Comparison of ENCODE assay signal across 8 mouse cellular contexts in genomic region chr9:120914877-120915459, GRCm38 (mm10). TPM values are rescaled to one million over a fixed set of nuclear protein-coding genes. Genes with fewer than 3 reads are reported as not detected.
A peak's percentile ranks its signal among the peaks of the same experiment; 100 is the strongest.
DNase-seq lines count a peak whose midpoint lies in the region; ATAC-seq and TF ChIP-seq lines count a peak whose summit lies in the region.

No protein-coding gene starts in this region.

- peak; percentile 60; the same call in 1 of the 2 replicates for ATAC-seq in erythroid progenitor cell, adult 5-6 weeks (replicated peaks; ENCODE audit: low FRiP score, poor library complexity, severe bottlenecking)
- no peak for ATAC-seq in kidney, postnatal 0 days (replicated peaks; ENCODE audit: low FRiP score, low read depth)
- ATAC-seq in midbrain, embryonic 13.5 days: no peak
- no peak for ATAC-seq in hindbrain, embryonic 16.5 days

- H3K4me1 ChIP-seq in kidney, postnatal 0 days (replicated peaks; ENCODE audit: insufficient read depth, low read length): peaks cover 7% of the 10 kb centered on the region; the same call in 1 of the 2 replicates
- no peaks in the 10 kb centered on the region for H3K4me1 ChIP-seq in midbrain, embryonic 13.5 days (replicated peaks)
- no peaks in the 10 kb centered on the region for H3K4me1 ChIP-seq in hindbrain, embryonic 16.5 days (ENCODE audit: control insufficient read depth, insufficient read depth, low read depth, low read length)

- no peak overlapping the region for H3K4me3 ChIP-seq in kidney, postnatal 0 days (replicated peaks; ENCODE audit: low read depth, low read length)
- H3K4me3 ChIP-seq in midbrain, embryonic 13.5 days (replicated peaks): no peak overlapping the region
- no peak overlapping the region for H3K4me3 ChIP-seq in hindbrain, embryonic 16.5 days (ENCODE audit: low read length)

- no peaks in the 10 kb centered on the region for H3K27me3 ChIP-seq in kidney, postnatal 0 days (ENCODE audit: insufficient read depth, low read length)
- no peaks in the 10 kb centered on the region for H3K27me3 ChIP-seq in midbrain, embryonic 13.5 days
- H3K27me3 ChIP-seq in hindbrain, embryonic 16.5 days (replicated peaks; ENCODE audit: control insufficient read depth, insufficient read depth, low read length): no peaks in the 10 kb centered on the region

- peak overlapping the region; percentile 21; the same call in 1 of the 2 replicates for H3K27ac ChIP-seq in kidney, postnatal 0 days
- H3K27ac ChIP-seq in midbrain, embryonic 13.5 days: no peak overlapping the region
- H3K27ac ChIP-seq in hindbrain, embryonic 16.5 days (ENCODE audit: low read depth, low read length): no peak overlapping the region

- peak; percentile 65 for TF ChIP-seq CTCF in kidney, postnatal 0 days (IDR thresholded peaks at IDR 0.05; ENCODE audit: low read depth)

- DNase-seq in kidney, adult 8-10 months: peak; percentile 12 to 24
- no peak for DNase-seq in kidney, postnatal 14 days
- DNase-seq in kidney, postnatal 0 days (ENCODE audit: low spot score): peak; percentile 65
- DNase-seq in natural killer cell, adult 2 months (ENCODE audit: low spot score in 2 of 2): peak; percentile 42 to 63
- no peak for DNase-seq in urinary bladder, postnatal 14 days (ENCODE audit: low spot score)

- H3K9me3 ChIP-seq in kidney, postnatal 0 days (replicated peaks; ENCODE audit: low read length): no peaks in the 10 kb centered on the region
- H3K9me3 ChIP-seq in midbrain, embryonic 13.5 days: peaks cover 3% of the 10 kb centered on the region; the same call in 1 of the 2 replicates
- H3K9me3 ChIP-seq in hindbrain, embryonic 16.5 days (ENCODE audit: control insufficient read depth, low read length): no peaks in the 10 kb centered on the region

- H3K4me2 ChIP-seq in kidney, postnatal 0 days (ENCODE audit: low read length): no peak overlapping the region
- no peak overlapping the region for H3K4me2 ChIP-seq in midbrain, embryonic 13.5 days (replicated peaks)
- H3K4me2 ChIP-seq in hindbrain, embryonic 16.5 days (ENCODE audit: low read length): no peak overlapping the region

- H3K36me3 ChIP-seq in kidney, postnatal 0 days (ENCODE audit: insufficient read depth, low read length): no peaks in the 10 kb centered on the region
- no peaks in the 10 kb centered on the region for H3K36me3 ChIP-seq in midbrain, embryonic 13.5 days
- no peaks in the 10 kb centered on the region for H3K36me3 ChIP-seq in hindbrain, embryonic 16.5 days (ENCODE audit: control insufficient read depth, insufficient read depth, low read length)

- WGBS in kidney, postnatal 0 days: 82% methylated on average over 14 of the region's 14 CpGs
- WGBS in midbrain, embryonic 13.5 days: 90% methylated on average over 14 of the region's 14 CpGs
- 88% methylated on average over 14 of the region's 14 CpGs for WGBS in hindbrain, embryonic 16.5 days

- H3K9ac ChIP-seq in kidney, postnatal 0 days (ENCODE audit: low read depth, low read length): no peak overlapping the region
- no peak overlapping the region for H3K9ac ChIP-seq in midbrain, embryonic 13.5 days (replicated peaks)
- H3K9ac ChIP-seq in hindbrain, embryonic 16.5 days (ENCODE audit: low read depth, low read length): no peak overlapping the region

RNA-seq across cellular contexts. Expression of gene Ctnnb1, which starts 14.0 kb away (rescaled TPM):
- 221 and 237 TPM in 2 replicates for total RNA-seq in erythroid progenitor cell, adult 5-6 weeks (2015; ENCODE audit: low replicate concordance)
- 220 and 279 TPM in 2 replicates for total RNA-seq in erythroid progenitor cell, adult 5-6 weeks (2017; ENCODE audit: low replicate concordance)
- polyA plus RNA-seq in kidney, postnatal 0 days (2015; fragmentation: Nextera tagmentation; extraction: Ambion mirVana): 460 and 470 TPM in 2 replicates
- polyA plus RNA-seq in midbrain, embryonic 13.5 days (2015; fragmentation: Nextera tagmentation; extraction: Ambion mirVana): 616 and 667 TPM in 2 replicates
- polyA plus RNA-seq in hindbrain, embryonic 16.5 days (2015; fragmentation: Nextera tagmentation; extraction: Ambion mirVana): 350 and 375 TPM in 2 replicates

Comparison
In these comparisons a context has a peak if more than half of its experiments do, and no peak if none do; other contexts are left out.
1. DNase-seq: peak in kidney, adult 8-10 months (2 of 2), kidney, postnatal 0 days (single experiment) and natural killer cell, adult 2 months (2 of 2); none in kidney, postnatal 14 days (single experiment) and urinary bladder, postnatal 14 days (single experiment).